In the genomic region with DNA sequence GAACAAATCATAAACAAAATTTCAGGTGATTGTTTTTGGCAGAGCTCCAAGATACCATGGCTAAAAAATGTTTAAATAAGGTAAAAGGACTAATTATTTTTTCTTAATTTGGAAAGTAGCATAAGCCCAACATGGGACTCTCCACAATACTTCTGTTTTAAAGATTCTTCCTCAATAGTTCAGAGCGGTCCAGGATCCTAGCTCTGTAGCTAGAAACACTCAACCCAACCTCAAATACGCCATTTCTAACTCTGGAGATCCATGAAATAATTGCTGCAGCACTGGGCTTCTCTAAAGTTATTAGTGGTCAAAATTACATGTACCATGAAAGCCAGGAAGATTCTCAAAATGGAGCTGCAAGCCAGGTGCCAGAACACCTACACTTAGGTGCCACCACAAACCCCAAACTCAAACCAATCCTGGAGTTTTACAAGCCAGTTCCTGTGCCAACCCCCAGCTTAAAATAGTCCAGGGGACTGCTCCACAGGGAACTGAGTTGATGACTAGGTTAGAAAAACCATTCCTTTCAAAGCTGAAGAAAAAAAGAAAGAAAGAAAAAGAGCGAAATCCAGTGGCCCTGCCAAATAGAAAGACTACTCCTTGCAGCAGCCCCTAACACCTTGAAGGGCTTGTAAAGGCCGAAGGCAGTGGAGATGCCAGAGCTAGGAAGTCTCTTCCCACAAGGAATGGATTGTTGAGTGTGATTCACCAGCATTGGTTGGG, we compare ENCODE assay signal across 20 mouse cellular contexts.
"Had no signal": no experiment of that assay in that cellular context is flagged by ENCODE, and none has a peak within 500 bp of the region (broad histone marks: within the 10 kb centered on the region; RNA-seq: fewer than 3 reads in every experiment).

No protein-coding gene starts in this region.

- H3K27me3 ChIP-seq: liver, embryonic 12.5 days; liver, embryonic 15.5 days; lung, embryonic 15.5 days; megakaryocyte, embryonic 14.5 days; midbrain, embryonic 15.5 days; neural tube, embryonic 12.5 days; neural tube, embryonic 15.5 days; stomach, embryonic 15.5 days had no signal

- H3K27ac ChIP-seq: left cerebral cortex, adult 2 months; liver, embryonic 12.5 days; liver, embryonic 15.5 days; lung, embryonic 15.5 days; midbrain, embryonic 10.5 days; midbrain, embryonic 15.5 days; neural tube, embryonic 12.5 days; neural tube, embryonic 15.5 days; stomach, embryonic 15.5 days had no signal

- H3K9ac ChIP-seq: liver, embryonic 12.5 days; liver, embryonic 15.5 days; lung, embryonic 15.5 days; midbrain, embryonic 15.5 days; neural tube, embryonic 12.5 days; neural tube, embryonic 15.5 days; stomach, embryonic 15.5 days had no signal

- DNase-seq: kidney, postnatal 4 days; layer of hippocampus, postnatal 36 days; liver; lung, adult 18-20 months; lung, postnatal 10 days; lung, postnatal 36 days; retina, postnatal 1 day; right cerebral cortex, postnatal 25 days; spleen, adult 18-20 months; thymus, postnatal 25 days had no signal

- ATAC-seq: liver, embryonic 12.5 days; midbrain, embryonic 15.5 days had no signal

- H3K36me3 ChIP-seq: liver, embryonic 12.5 days; liver, embryonic 15.5 days; lung, embryonic 15.5 days; midbrain, embryonic 10.5 days; midbrain, embryonic 15.5 days; neural tube, embryonic 12.5 days; neural tube, embryonic 15.5 days; stomach, embryonic 15.5 days had no signal

- H3K9me3 ChIP-seq: liver, embryonic 12.5 days; liver, embryonic 15.5 days; lung, embryonic 15.5 days; megakaryocyte, embryonic 14.5 days; midbrain, embryonic 10.5 days; midbrain, embryonic 15.5 days; neural tube, embryonic 12.5 days; neural tube, embryonic 15.5 days; stomach, embryonic 15.5 days had no signal

- H3K4me2 ChIP-seq: liver, embryonic 12.5 days; liver, embryonic 15.5 days; lung, embryonic 15.5 days; midbrain, embryonic 15.5 days; neural tube, embryonic 12.5 days; neural tube, embryonic 15.5 days; stomach, embryonic 15.5 days had no signal

- H3K4me1 ChIP-seq: liver, embryonic 12.5 days; liver, embryonic 15.5 days; lung, embryonic 15.5 days; megakaryocyte, embryonic 14.5 days; midbrain, embryonic 10.5 days; midbrain, embryonic 15.5 days; neural tube, embryonic 12.5 days; neural tube, embryonic 15.5 days; stomach, embryonic 15.5 days had no signal

- H3K4me3 ChIP-seq: left cerebral cortex, adult 2 months; liver, embryonic 12.5 days; liver, embryonic 15.5 days; lung, embryonic 15.5 days; megakaryocyte, embryonic 14.5 days; midbrain, embryonic 10.5 days; midbrain, embryonic 15.5 days; neural tube, embryonic 12.5 days; neural tube, embryonic 15.5 days; stomach, embryonic 15.5 days had no signal
